Mouse (Mus musculus) liver, embryonic 14.5 days (tissue): ENCODE measurements around the gene Slc13a4.

Source experiments
- CTCF ChIP-seq: IDR thresholded peaks from 2 replicates; pipeline ENCODE4 v1.5.1; 2016; ENCODE audit warnings: antibody characterized with exemption, low read depth, control low read depth
- EP300 ChIP-seq: IDR thresholded peaks from 2 replicates; pipeline ENCODE4 v1.6.1; 2016; ENCODE audit warnings: antibody characterized with exemption, low read depth

GRCm38 (mm10) chr6:35288920-35289319, 19.0 kb downstream of the Slc13a4 start:
- TF ChIP-seq EP300 (no peak), CTCF (no peak)
